Mouse (Mus musculus): ENCODE results near the gene Acbd3. TPM values are rescaled to one million over a fixed set of nuclear protein-coding genes. Genes with fewer than 3 reads are reported as not detected.
A peak's percentile ranks its signal among the peaks of the same experiment; 100 is the strongest.

The Acbd3 gene
- polyA plus RNA-seq, 1 experiment from 2014 or later = 23.1 TPM

GRCm38 (mm10) chr1:180775849-180776493, 50.1 kb downstream of the Acbd3 start:
- H3K4me2 ChIP-seq (ENCODE audit: low read depth) = no peak overlapping the region
- H3K9me3 ChIP-seq (ENCODE audit: control insufficient read depth, low read length) = no peaks in the 10 kb centered on the region
- no peaks in the 10 kb centered on the region for H3K36me3 ChIP-seq (ENCODE audit: control insufficient read depth, insufficient read depth, low read length)
- ATAC-seq (ENCODE audit: insufficient read depth, low FRiP score, low TSS enrichment) (no peak), DNase-seq (ENCODE audit: low spot score) (no peak)
- no peak overlapping the region for H3K9ac ChIP-seq (ENCODE audit: low read length)
- H3K4me3 ChIP-seq (ENCODE audit: low read depth, low read length) = no peak overlapping the region
- H3K4me1 ChIP-seq (ENCODE audit: control insufficient read depth, insufficient read depth, low read length) = no peaks in the 10 kb centered on the region
- 78% methylated on average over 6 of the region's 6 CpGs for WGBS
- H3K27ac ChIP-seq (ENCODE audit: low read depth, low read length) = no peak overlapping the region
- H3K27me3 ChIP-seq (ENCODE audit: control insufficient read depth, insufficient read depth, low read length) = no peaks in the 10 kb centered on the region

- no peak overlapping the region for H3K9ac ChIP-seq (ENCODE audit: low read length)
- no peak overlapping the region for H3K27ac ChIP-seq (ENCODE audit: low read depth, low read length)
Observed at GRCm38 (mm10) chr1:180776494-180776893, 50.7 kb downstream of the Acbd3 start.

GRCm38 (mm10) chr1:180777289-180777659, 51.4 kb downstream of the Acbd3 start:
- H3K4me1 ChIP-seq (ENCODE audit: control insufficient read depth, insufficient read depth, low read length) = no peaks in the 10 kb centered on the region
- DNase-seq (ENCODE audit: low spot score) (no peak), ATAC-seq (ENCODE audit: insufficient read depth, low FRiP score, low TSS enrichment) (no peak)
- no peaks in the 10 kb centered on the region for H3K9me3 ChIP-seq (ENCODE audit: control insufficient read depth, low read length)
- H3K4me2 ChIP-seq (ENCODE audit: low read depth) = peak overlapping the region; percentile 73
- no peaks in the 10 kb centered on the region for H3K27me3 ChIP-seq (ENCODE audit: control insufficient read depth, insufficient read depth, low read length)
- peak overlapping the region; percentile 86 for H3K27ac ChIP-seq (ENCODE audit: low read depth, low read length)
- 9% methylated on average over 10 of the region's 10 CpGs for WGBS
- H3K4me3 ChIP-seq (ENCODE audit: low read depth, low read length) = peak overlapping the region; percentile 57
- peak overlapping the region; percentile 80 for H3K9ac ChIP-seq (ENCODE audit: low read length)
- H3K36me3 ChIP-seq (ENCODE audit: control insufficient read depth, insufficient read depth, low read length) = no peaks in the 10 kb centered on the region

More at GRCm38 (mm10) chr1:180776494-180776893, 50.7 kb downstream of the Acbd3 start:
- H3K4me2 ChIP-seq (ENCODE audit: low read depth) = no peak overlapping the region
- no peaks in the 10 kb centered on the region for H3K9me3 ChIP-seq (ENCODE audit: control insufficient read depth, low read length)
- no peak overlapping the region for H3K4me3 ChIP-seq (ENCODE audit: low read depth, low read length)
- H3K4me1 ChIP-seq (ENCODE audit: control insufficient read depth, insufficient read depth, low read length) = no peaks in the 10 kb centered on the region
- DNase-seq (ENCODE audit: low spot score) = no peak
- no peaks in the 10 kb centered on the region for H3K27me3 ChIP-seq (ENCODE audit: control insufficient read depth, insufficient read depth, low read length)
- ATAC-seq (ENCODE audit: insufficient read depth, low FRiP score, low TSS enrichment) = no peak
- WGBS = 89% methylated on average over 6 of the region's 6 CpGs
- no peaks in the 10 kb centered on the region for H3K36me3 ChIP-seq (ENCODE audit: control insufficient read depth, insufficient read depth, low read length)

- H3K9ac ChIP-seq (ENCODE audit: low read length) = peak overlapping the region; percentile 80
- under 1% methylated on average over 56 of the region's 56 CpGs for WGBS
- no peaks in the 10 kb centered on the region for H3K4me1 ChIP-seq (ENCODE audit: control insufficient read depth, insufficient read depth, low read length)
- peak overlapping the region; percentile 57 for H3K4me3 ChIP-seq (ENCODE audit: low read depth, low read length)
- peak; percentile 89 for DNase-seq (ENCODE audit: low spot score)
- no peaks in the 10 kb centered on the region for H3K36me3 ChIP-seq (ENCODE audit: control insufficient read depth, insufficient read depth, low read length)
- H3K27ac ChIP-seq (ENCODE audit: low read depth, low read length) = peak overlapping the region; percentile 86
- no peaks in the 10 kb centered on the region for H3K9me3 ChIP-seq (ENCODE audit: control insufficient read depth, low read length)
- H3K27me3 ChIP-seq (ENCODE audit: control insufficient read depth, insufficient read depth, low read length) = no peaks in the 10 kb centered on the region
- H3K4me2 ChIP-seq (ENCODE audit: low read depth) = peak overlapping the region; percentile 73
- peak; percentile 87 for ATAC-seq (ENCODE audit: insufficient read depth, low FRiP score, low TSS enrichment)
Observed at GRCm38 (mm10) chr1:180777660-180778402, 52.0 kb downstream of the Acbd3 start.

GRCm38 (mm10) chr1:180778403-180778754, 52.5 kb downstream of the Acbd3 start:
- no peaks in the 10 kb centered on the region for H3K36me3 ChIP-seq (ENCODE audit: control insufficient read depth, insufficient read depth, low read length)
- H3K9me3 ChIP-seq (ENCODE audit: control insufficient read depth, low read length) = no peaks in the 10 kb centered on the region
- peak overlapping the region; percentile 80 for H3K9ac ChIP-seq (ENCODE audit: low read length)
- peak overlapping the region; percentile 86; the same call in 1 of the 2 replicates for H3K27ac ChIP-seq (ENCODE audit: low read depth, low read length)
- no peaks in the 10 kb centered on the region for H3K4me1 ChIP-seq (ENCODE audit: control insufficient read depth, insufficient read depth, low read length)
- H3K4me2 ChIP-seq (ENCODE audit: low read depth) = peak overlapping the region; percentile 73
- H3K4me3 ChIP-seq (ENCODE audit: low read depth, low read length) = peak overlapping the region; percentile 57
- no peaks in the 10 kb centered on the region for H3K27me3 ChIP-seq (ENCODE audit: control insufficient read depth, insufficient read depth, low read length)
- under 1% methylated on average over 13 of the region's 13 CpGs for WGBS
- peak; percentile 29; the same call in 1 of the 2 replicates for ATAC-seq (ENCODE audit: insufficient read depth, low FRiP score, low TSS enrichment)
- DNase-seq (ENCODE audit: low spot score) = no peak

GRCm38 (mm10) chr1:180778941-180779340, 53.1 kb downstream of the Acbd3 start:
- no peak overlapping the region for H3K9ac ChIP-seq (ENCODE audit: low read length)
- H3K4me1 ChIP-seq (ENCODE audit: control insufficient read depth, insufficient read depth, low read length) = no peaks in the 10 kb centered on the region
- no peak for DNase-seq (ENCODE audit: low spot score)
- no peaks in the 10 kb centered on the region for H3K9me3 ChIP-seq (ENCODE audit: control insufficient read depth, low read length)
- WGBS = 87% methylated on average over 10 of the region's 10 CpGs
- no peak overlapping the region for H3K4me3 ChIP-seq (ENCODE audit: low read depth, low read length)
- no peak overlapping the region for H3K27ac ChIP-seq (ENCODE audit: low read depth, low read length)
- no peaks in the 10 kb centered on the region for H3K27me3 ChIP-seq (ENCODE audit: control insufficient read depth, insufficient read depth, low read length)
- no peak overlapping the region; the same call in 1 of the 2 replicates for H3K4me2 ChIP-seq (ENCODE audit: low read depth)
- no peak for ATAC-seq (ENCODE audit: insufficient read depth, low FRiP score, low TSS enrichment)
- H3K36me3 ChIP-seq (ENCODE audit: control insufficient read depth, insufficient read depth, low read length) = no peaks in the 10 kb centered on the region

GRCm38 (mm10) chr1:180780291-180780690, 54.4 kb downstream of the Acbd3 start:
- no peak overlapping the region for H3K4me3 ChIP-seq (ENCODE audit: low read depth, low read length)
- no peak for DNase-seq (ENCODE audit: low spot score)
- H3K9ac ChIP-seq (ENCODE audit: low read length) = no peak overlapping the region
- no peaks in the 10 kb centered on the region for H3K27me3 ChIP-seq (ENCODE audit: control insufficient read depth, insufficient read depth, low read length)
- no peak overlapping the region for H3K27ac ChIP-seq (ENCODE audit: low read depth, low read length)
- no peaks in the 10 kb centered on the region for H3K4me1 ChIP-seq (ENCODE audit: control insufficient read depth, insufficient read depth, low read length)
- H3K4me2 ChIP-seq (ENCODE audit: low read depth) = no peak overlapping the region
- ATAC-seq (ENCODE audit: insufficient read depth, low FRiP score, low TSS enrichment) = no peak
- H3K36me3 ChIP-seq (ENCODE audit: control insufficient read depth, insufficient read depth, low read length) = no peaks in the 10 kb centered on the region
- H3K9me3 ChIP-seq (ENCODE audit: control insufficient read depth, low read length) = no peaks in the 10 kb centered on the region
- WGBS = 94% methylated on average over 8 of the region's 8 CpGs

GRCm38 (mm10) chr1:180781250-180781649, 55.4 kb downstream of the Acbd3 start:
- DNase-seq (ENCODE audit: low spot score) = no peak
- no peak overlapping the region for H3K4me2 ChIP-seq (ENCODE audit: low read depth)
- H3K27ac ChIP-seq (ENCODE audit: low read depth, low read length) = no peak overlapping the region
- H3K9ac ChIP-seq (ENCODE audit: low read length) = no peak overlapping the region
- WGBS = 58% methylated on average over 5 of the region's 5 CpGs
- no peak for ATAC-seq (ENCODE audit: insufficient read depth, low FRiP score, low TSS enrichment)
- H3K27me3 ChIP-seq (ENCODE audit: control insufficient read depth, insufficient read depth, low read length) = no peaks in the 10 kb centered on the region
- no peaks in the 10 kb centered on the region for H3K4me1 ChIP-seq (ENCODE audit: control insufficient read depth, insufficient read depth, low read length)
- H3K9me3 ChIP-seq (ENCODE audit: control insufficient read depth, low read length) = no peaks in the 10 kb centered on the region
- H3K36me3 ChIP-seq (ENCODE audit: control insufficient read depth, insufficient read depth, low read length) = no peaks in the 10 kb centered on the region
- no peak overlapping the region for H3K4me3 ChIP-seq (ENCODE audit: low read depth, low read length)

Data from neural tube, embryonic 11.5 days (tissue).